Mouse (Mus musculus) liver, postnatal 0 days (tissue): ENCODE results near the gene F11r.

ENCODE experiments used
- CTCF ChIP-seq: sonication (generic); IDR thresholded peaks from 2 replicates; pipeline ENCODE4 v1.5.1; 2016; ENCODE audit warnings: antibody characterized with exemption, low read depth
- EP300 ChIP-seq: IDR thresholded peaks from 2 replicates; pipeline ENCODE4 v1.6.1; 2016; ENCODE audit warnings: antibody characterized with exemption, low read depth, mild to moderate bottlenecking

- TF ChIP-seq CTCF = no peak
- TF ChIP-seq EP300 = no peak
Observed at GRCm38 (mm10) chr1:171459791-171460190, 22.5 kb downstream of the F11r start.
